Mouse (Mus musculus) retina, postnatal 1 day (tissue): ENCODE measurements at regions not wholly inside any gene's neighbourhood (a gene's known extent, or its start where the extent isn't known, plus 50 kb on each side); places are given as distances from the start of the nearest gene placed in this dataset.

ENCODE experiments used
- DNase-seq: peaks from one replicate; pipeline ENCODE4 v3.0.0-alpha.2; 2012

DNA sequence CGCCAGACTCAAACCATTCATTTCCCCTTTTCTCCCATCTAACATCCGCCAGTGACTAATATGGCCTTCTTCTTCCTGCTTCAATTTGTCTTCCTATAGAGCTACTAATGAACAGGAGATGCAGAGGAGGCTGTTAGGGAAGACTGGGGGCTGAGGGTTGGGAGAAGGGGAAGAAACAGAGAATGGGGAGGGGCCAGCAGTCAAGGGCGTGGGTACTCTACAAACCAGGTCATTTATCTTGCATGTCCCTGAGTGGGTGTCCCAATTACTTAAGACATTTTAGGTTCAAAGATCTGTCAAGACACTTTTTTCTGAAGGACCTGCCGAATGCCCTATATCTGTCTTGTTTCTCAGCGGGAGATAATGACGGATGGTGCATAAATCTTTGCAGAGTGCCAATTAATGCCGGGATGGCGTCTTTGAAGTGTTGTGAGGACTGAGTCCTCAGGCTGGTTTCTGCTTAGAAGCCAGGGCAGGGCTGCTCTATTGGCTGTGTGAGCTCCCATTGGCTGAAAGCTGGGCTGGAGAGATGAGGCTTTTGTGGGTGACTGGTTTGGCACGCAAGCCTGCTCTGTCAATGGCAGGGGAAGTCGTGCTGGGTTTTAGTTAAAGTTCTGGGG, 294.7 kb upstream of the Ppp2r3a start:
- DNase-seq = peak; percentile 91

DNA sequence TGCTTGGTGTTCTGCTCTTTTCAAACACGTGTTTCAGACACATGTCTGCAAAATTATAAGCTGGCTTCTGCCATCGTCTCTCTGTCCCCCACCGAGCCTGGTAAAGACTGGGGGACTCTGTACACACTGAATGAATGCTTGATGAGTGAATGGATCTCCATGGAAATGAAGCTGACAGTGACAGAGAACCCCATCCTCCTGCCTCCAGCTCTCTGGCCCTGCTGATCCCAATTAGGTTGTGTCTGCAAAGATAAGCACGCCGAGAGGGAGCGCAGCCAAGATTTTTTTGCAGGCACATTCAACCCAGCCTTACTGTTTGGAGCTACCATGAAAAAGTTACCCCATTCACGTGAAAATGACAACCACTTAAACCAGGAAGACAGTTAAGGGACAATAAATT, 266.5 kb upstream of the Ppp2r3a start:
- DNase-seq = no peak

DNA sequence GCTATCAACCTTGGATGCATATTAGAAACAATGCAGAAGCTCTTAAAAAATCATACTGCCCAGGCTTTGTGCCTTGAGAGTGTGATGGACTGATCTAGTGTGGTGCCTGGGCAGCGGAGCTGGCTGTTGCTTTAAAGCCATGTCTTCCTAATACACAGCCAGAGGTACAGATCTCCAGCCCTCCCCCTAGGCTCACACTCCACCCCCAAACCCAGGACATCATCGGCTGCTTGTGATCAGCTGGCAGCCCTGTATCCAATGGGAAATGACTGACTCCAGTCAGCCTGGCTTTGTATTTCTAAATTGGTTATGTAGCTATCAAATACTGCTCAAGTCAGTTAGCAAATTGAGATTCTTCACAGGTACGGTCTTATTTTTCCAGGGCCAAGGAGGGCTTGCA, 259.2 kb upstream of the Ppp2r3a start:
- DNase-seq = no peak

- peak; percentile 54 for DNase-seq
These were observed 257.6 kb upstream of the Ppp2r3a start for GRCm38 (mm10) chr9:101509196-101509595.

DNA sequence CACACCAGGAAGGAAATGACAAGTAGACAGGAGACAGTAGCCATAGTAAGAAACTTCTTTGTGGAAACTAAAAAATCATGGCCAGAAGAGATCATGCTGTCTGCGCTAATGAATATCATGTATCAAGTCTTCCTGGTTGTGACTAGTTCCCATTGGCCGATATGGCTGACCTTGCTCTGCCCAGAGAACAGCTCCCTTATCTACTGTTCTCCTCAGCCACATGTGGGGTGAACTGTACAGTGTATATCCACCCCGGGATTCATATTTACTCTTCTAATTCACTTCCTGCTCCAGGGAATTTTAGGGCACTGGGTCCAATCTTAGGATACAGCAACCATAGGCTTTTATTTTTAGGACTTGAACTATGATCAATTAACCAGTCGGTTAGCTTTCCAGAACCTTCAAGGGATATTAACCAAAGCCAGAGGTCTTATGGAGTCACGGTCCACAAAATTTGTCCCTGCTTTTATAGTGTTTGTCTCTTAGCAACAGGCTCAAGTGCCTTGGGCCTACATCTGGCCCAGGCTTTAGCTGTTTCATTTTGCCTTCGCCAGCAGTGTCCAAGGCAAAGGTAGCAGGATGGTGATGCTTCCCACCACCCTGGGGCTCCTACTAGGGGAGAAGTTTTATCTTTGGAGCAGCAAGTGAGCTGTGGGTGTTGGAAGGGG, 255.6 kb upstream of the Ppp2r3a start:
- DNase-seq = no peak

GRCm38 (mm10) chr9:101501706-101502465, 250.3 kb upstream of the Ppp2r3a start:
- no peak for DNase-seq

- no peak for DNase-seq
These were observed 249.4 kb upstream of the Ppp2r3a start for GRCm38 (mm10) chr9:101501036-101501435.

- DNase-seq = no peak
These were observed 247.1 kb upstream of the Ppp2r3a start for GRCm38 (mm10) chr9:101498721-101499120.

GRCm38 (mm10) chr9:101495768-101496167, 244.2 kb upstream of the Ppp2r3a start:
- DNase-seq = peak; percentile 19

DNA sequence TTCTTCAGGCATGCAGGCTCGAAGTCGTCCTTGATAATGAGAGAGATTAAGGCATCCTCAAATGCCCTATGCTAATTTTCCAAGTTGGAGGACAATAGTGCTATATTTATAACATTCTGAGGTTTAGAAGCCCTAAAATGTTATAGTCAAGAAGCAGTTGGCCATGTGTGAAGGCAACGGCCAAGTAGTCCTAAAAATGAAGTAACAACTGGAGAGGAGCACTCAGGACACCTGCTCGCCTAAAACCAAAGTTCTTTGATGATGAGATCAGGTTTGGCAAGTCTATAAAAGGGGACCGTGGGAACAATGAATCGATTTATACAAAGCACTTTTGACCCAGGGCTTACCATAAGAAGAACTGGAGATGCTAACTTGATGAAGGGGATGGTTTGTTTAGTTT, 237.4 kb upstream of the Ppp2r3a start:
- no peak for DNase-seq

DNA sequence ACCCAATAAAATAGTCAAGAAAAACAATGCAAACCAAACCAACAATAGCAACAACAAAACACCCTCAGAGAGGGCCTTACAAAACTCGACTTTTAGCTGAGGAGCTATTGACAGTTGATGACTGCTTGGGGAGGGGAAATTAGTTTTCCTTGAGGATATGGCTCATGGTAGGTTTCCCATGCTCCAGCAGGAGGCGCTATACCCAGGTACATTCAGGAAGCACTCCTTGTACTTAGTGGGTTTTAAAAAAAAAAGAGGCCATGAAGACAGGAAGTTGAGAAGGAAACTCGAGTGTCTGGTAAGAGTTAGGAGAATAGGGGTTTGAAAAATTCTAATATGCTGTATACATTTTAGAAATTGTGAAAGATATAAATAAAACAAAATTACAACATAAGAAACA, 224.6 kb upstream of the Ppp2r3a start:
- DNase-seq = no peak

- DNase-seq = no peak
These were observed 221.5 kb upstream of the Ppp2r3a start for GRCm38 (mm10) chr9:101473074-101473461.

GRCm38 (mm10) chr9:101472101-101473073, 220.8 kb upstream of the Ppp2r3a start:
- peak; percentile 90 for DNase-seq

DNA sequence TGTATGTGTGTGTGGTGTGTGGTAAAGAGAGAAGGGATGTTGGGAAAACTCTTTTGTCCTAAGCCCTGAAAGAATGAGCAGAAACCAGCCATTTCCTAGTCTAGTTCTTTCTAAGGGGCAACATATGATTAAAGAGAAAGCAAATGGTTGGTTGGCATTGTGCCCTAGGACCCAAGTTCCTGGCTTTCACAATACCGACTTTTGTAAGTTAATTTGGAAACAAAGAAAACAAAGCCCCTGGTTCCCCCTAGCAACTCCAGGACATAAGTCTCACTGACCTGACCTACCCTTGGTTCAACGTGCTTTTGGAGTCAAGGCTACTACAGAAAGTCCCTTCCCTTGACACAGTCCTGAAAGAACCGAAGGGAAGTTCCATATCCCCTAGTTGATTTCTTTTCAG, 220.1 kb upstream of the Ppp2r3a start:
- DNase-seq = peak; percentile 44

- no peak for DNase-seq
These were observed 218.2 kb upstream of the Ppp2r3a start for GRCm38 (mm10) chr9:101469756-101470155.

GRCm38 (mm10) chr9:101464727-101465427, 213.3 kb upstream of the Ppp2r3a start:
- DNase-seq = peak; percentile 61

DNA sequence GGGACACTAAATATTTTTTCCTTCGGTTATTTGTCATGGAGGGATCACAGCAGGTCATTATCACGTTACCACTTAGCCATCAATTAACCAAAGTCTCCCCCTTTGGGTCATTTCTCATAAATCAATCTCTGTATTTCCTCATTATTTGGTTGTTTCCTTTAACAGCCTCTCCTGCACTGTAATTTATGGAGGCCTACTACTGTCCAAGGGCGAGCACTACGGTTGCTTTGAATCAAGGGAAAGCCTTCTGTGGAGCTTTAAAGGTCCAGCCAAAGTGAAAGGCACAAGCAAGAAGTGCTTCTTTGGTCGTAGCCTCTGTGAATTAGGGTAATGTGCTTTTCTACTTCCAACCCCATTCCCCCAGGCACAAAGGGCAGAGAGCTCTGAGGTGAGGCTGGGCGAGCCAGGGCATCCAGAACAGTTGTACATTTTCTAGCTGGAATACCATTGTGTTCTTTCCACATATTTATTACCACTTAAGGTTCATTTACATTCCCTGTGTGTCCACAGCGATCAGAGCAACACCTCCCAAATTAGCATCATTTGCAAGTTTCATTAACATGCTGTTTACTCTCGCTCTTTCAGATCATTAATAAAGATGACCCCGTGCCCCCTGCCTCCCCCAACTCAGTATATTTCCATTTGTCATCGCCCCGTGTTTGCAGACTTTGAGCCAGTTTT, 207.5 kb upstream of the Ppp2r3a start:
- no peak for DNase-seq

DNA sequence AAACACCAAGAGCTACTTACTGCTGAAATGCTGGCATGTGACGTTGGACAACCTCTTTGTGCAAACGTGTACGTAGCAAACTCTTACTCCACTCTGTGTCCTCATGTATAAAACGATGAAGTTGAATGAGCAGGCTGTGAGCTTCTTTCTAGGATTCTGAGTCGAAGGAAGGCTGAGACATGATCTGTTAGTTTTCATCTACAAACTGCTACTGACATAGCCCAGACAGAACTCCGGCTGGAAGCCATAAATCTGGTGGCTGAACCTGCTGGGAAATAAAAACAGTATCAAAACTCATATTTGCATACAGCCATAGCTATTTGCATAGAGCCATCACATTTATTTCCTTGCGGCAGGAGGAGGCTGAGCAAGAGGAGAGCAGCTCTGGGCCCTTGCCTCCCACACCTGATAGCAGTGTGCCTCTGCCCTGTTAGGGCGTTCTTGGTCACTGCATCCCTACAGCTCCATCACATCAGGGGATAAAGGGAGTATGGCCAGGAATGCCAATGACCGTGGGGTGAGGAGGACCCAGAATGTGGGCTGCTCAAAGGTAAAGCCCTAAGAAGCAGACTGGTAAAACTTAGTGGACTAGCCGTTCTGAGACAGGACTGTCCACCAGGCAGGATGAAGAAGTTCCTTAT, 206.8 kb upstream of the Ppp2r3a start:
- no peak for DNase-seq

GRCm38 (mm10) chr9:101446316-101446715, 194.7 kb upstream of the Ppp2r3a start:
- no peak for DNase-seq

- DNase-seq = no peak
These were observed 194.2 kb upstream of the Ppp2r3a start for GRCm38 (mm10) chr9:101445764-101446163.

GRCm38 (mm10) chr9:101445293-101445692, 193.7 kb upstream of the Ppp2r3a start:
- no peak for DNase-seq
